8 mouse cellular contexts compared by ENCODE assay signal in genomic region chr19:46478826-46479225, GRCm38 (mm10). TPM values are rescaled to one million over a fixed set of nuclear protein-coding genes. Genes with fewer than 3 reads are reported as not detected.
A peak's percentile ranks its signal among the peaks of the same experiment; 100 is the strongest.
DNase-seq lines count a peak whose midpoint lies in the region; ATAC-seq lines count a peak whose summit lies in the region.

No protein-coding gene starts in this region.

- no peaks in the 10 kb centered on the region for H3K27me3 ChIP-seq in hindbrain, embryonic 12.5 days
- H3K27me3 ChIP-seq in hindbrain, embryonic 11.5 days (ENCODE audit: control insufficient read depth, insufficient read depth, low read length) = no peaks in the 10 kb centered on the region
- no peaks in the 10 kb centered on the region for H3K27me3 ChIP-seq in heart, embryonic 15.5 days

- DNase-seq in hindbrain, embryonic 11.5 days (ENCODE audit: low spot score) = no peak
- DNase-seq in c-Kit-positive CD71-positive TER-119-negative erythroid progenitor cells, embryonic 14.5 days (ENCODE audit: low read depth) = peak; percentile 43
- DNase-seq in kidney, postnatal 4 days = peak; percentile 65 to 75
- peak; percentile 63 for DNase-seq in naive thymus-derived CD4-positive, alpha-beta T cell, adult 2 months (ENCODE audit: low read depth)
- DNase-seq in left cerebral cortex, postnatal 36 days (ENCODE audit: low spot score in 2 of 2) = no peak
- DNase-seq in cerebellum, postnatal 25 days = no peak

- H3K36me3 ChIP-seq in hindbrain, embryonic 12.5 days = peaks cover 34% of the 10 kb centered on the region
- H3K36me3 ChIP-seq in hindbrain, embryonic 11.5 days (ENCODE audit: control insufficient read depth, insufficient read depth, low read length) = peaks cover under 1% of the 10 kb centered on the region; the same call in 1 of the 2 replicates
- peaks cover 15% of the 10 kb centered on the region; the same call in 1 of the 2 replicates for H3K36me3 ChIP-seq in heart, embryonic 15.5 days

- no peak overlapping the region for H3K4me3 ChIP-seq in hindbrain, embryonic 12.5 days
- H3K4me3 ChIP-seq in hindbrain, embryonic 11.5 days (ENCODE audit: low read depth, low read length) = no peak overlapping the region
- no peak overlapping the region for H3K4me3 ChIP-seq in heart, embryonic 15.5 days

- no peak for ATAC-seq in hindbrain, embryonic 12.5 days (ENCODE audit: low FRiP score)
- no peak for ATAC-seq in hindbrain, embryonic 11.5 days (ENCODE audit: low FRiP score)
- peak; percentile 51 for ATAC-seq in heart, embryonic 15.5 days (replicated peaks; ENCODE audit: insufficient number of reproducible peaks, insufficient read depth, low FRiP score, low read depth)

- H3K4me2 ChIP-seq in hindbrain, embryonic 12.5 days (replicated peaks) = no peak overlapping the region
- no peak overlapping the region for H3K4me2 ChIP-seq in hindbrain, embryonic 11.5 days (replicated peaks; ENCODE audit: low read depth, low read length)
- 0 out of 2 replicates have a peak overlapping the region, but pooled peaks have one; percentile 5 for H3K4me2 ChIP-seq in heart, embryonic 15.5 days

- H3K9ac ChIP-seq in hindbrain, embryonic 12.5 days = no peak overlapping the region
- no peak overlapping the region for H3K9ac ChIP-seq in hindbrain, embryonic 11.5 days (ENCODE audit: low read depth, low read length)
- H3K9ac ChIP-seq in heart, embryonic 15.5 days = peak overlapping the region; percentile 16; the same call in 1 of the 2 replicates

- H3K9me3 ChIP-seq in hindbrain, embryonic 12.5 days (replicated peaks) = 0 out of 2 replicates have a peak, but pooled peaks cover 3% of the 10 kb centered on the region
- H3K9me3 ChIP-seq in hindbrain, embryonic 11.5 days (ENCODE audit: control insufficient read depth, low read length) = no peaks in the 10 kb centered on the region
- no peaks in the 10 kb centered on the region for H3K9me3 ChIP-seq in heart, embryonic 15.5 days (replicated peaks)

- peak overlapping the region; percentile 57; the same call in 1 of the 2 replicates for H3K27ac ChIP-seq in hindbrain, embryonic 12.5 days
- no peak overlapping the region for H3K27ac ChIP-seq in hindbrain, embryonic 11.5 days (ENCODE audit: low read depth, low read length)
- peak overlapping the region; percentile 83 for H3K27ac ChIP-seq in heart, embryonic 15.5 days

- H3K4me1 ChIP-seq in hindbrain, embryonic 12.5 days = peaks cover 52% of the 10 kb centered on the region
- peaks cover 4% of the 10 kb centered on the region; the same call in 1 of the 2 replicates for H3K4me1 ChIP-seq in hindbrain, embryonic 11.5 days (replicated peaks; ENCODE audit: control insufficient read depth, insufficient read depth, low read length)
- peaks cover 68% of the 10 kb centered on the region for H3K4me1 ChIP-seq in heart, embryonic 15.5 days (replicated peaks)

- intact Hi-C loops in left cerebral cortex, postnatal 36 days (cut with DNase I) = no loop called here

- WGBS in hindbrain, embryonic 12.5 days = 62% methylated on average over 5 of the region's 5 CpGs
- 67% methylated on average over 5 of the region's 5 CpGs for WGBS in hindbrain, embryonic 11.5 days
- WGBS in heart, embryonic 15.5 days = 26% methylated on average over 5 of the region's 5 CpGs

RNA-seq across cellular contexts. Expression of gene Trim8, which starts 22.7 kb away (rescaled TPM):
- polyA plus RNA-seq in hindbrain, embryonic 12.5 days (2016; fragmentation: Nextera tagmentation; extraction: Ambion mirVana) = 41.8 and 44.7 TPM in 2 replicates
- polyA plus RNA-seq in hindbrain, embryonic 11.5 days (2014; fragmentation: Nextera tagmentation; extraction: Ambion mirVana) = 28.4 and 30.6 TPM in 2 replicates
- polyA plus RNA-seq in heart, embryonic 15.5 days (2015; fragmentation: Nextera tagmentation; extraction: Ambion mirVana) = 15.9 and 19.2 TPM in 2 replicates
- 100 to 1,000 TPM; 109 to 114 TPM for total RNA-seq in left cerebral cortex, postnatal 36 days (2021)

Comparison
In these comparisons a context has a peak if more than half of its experiments do, and no peak if none do; other contexts are left out.
1. DNase-seq: peak in c-Kit-positive CD71-positive TER-119-negative erythroid progenitor cells, embryonic 14.5 days (single experiment), kidney, postnatal 4 days (2 of 2) and naive thymus-derived CD4-positive, alpha-beta T cell, adult 2 months (single experiment); none in hindbrain, embryonic 11.5 days (single experiment), left cerebral cortex, postnatal 36 days (0 of 2) and cerebellum, postnatal 25 days (0 of 2).